Mouse (Mus musculus) small intestine, adult 2 months (tissue): ENCODE data around the gene Hspa12a. TPM values are rescaled to one million over a fixed set of nuclear protein-coding genes. Genes with fewer than 3 reads are reported as not detected.

Experiments
- H3K27ac ChIP-seq: fragments of 200-500 bp; 2 replicates; pipeline ENCODE4 v1.5.1; 2012; ENCODE audit warnings: low read depth, low read length, control low read depth, inconsistent platforms; ENCODE audit not compliant: insufficient read depth
- H3K27me3 ChIP-seq: fragments of 200-500 bp; 2 replicates; pipeline ENCODE4 v1.6.1; 2012; ENCODE audit warnings: mild to moderate bottlenecking, moderate library complexity, low read length, inconsistent platforms; ENCODE audit not compliant: control insufficient read depth, insufficient read depth
- H3K36me3 ChIP-seq: fragments of 200-500 bp; 2 replicates; pipeline ENCODE4 v1.6.1; 2012; ENCODE audit warnings: mild to moderate bottlenecking, low read length, control low read depth, inconsistent platforms; ENCODE audit not compliant: control insufficient read depth, insufficient read depth
- H3K4me1 ChIP-seq: fragments of 200-500 bp; 2 replicates; pipeline ENCODE4 v1.6.1; 2012; ENCODE audit warnings: low read length, inconsistent platforms, mixed read lengths; ENCODE audit not compliant: control insufficient read depth, insufficient read depth, insufficient read length
- H3K4me3 ChIP-seq: fragments of 200-500 bp; 2 replicates; pipeline ENCODE4 v1.5.1; 2012; ENCODE audit warnings: low read depth, mild to moderate bottlenecking, control low read depth, inconsistent platforms, low read length, moderate library complexity
- CTCF ChIP-seq: fragments of 200-500 bp; IDR thresholded peaks from 2 replicates; pipeline ENCODE4 v1.5.1; 2012; ENCODE audit warnings: low read depth, mild to moderate bottlenecking, control low read depth, inconsistent platforms, low read length, moderate library complexity, mixed read lengths; ENCODE audit not compliant: insufficient replicate concordance, insufficient read length; ENCODE audit errors: extremely low read depth
- POLR2A ChIP-seq: fragments of 200-500 bp; IDR thresholded peaks from 2 replicates; pipeline ENCODE4 v1.6.1; 2012; ENCODE audit warnings: low read depth, mild to moderate bottlenecking, control low read depth, inconsistent platforms, low read length, moderate library complexity
- WGBS: fragments of 180-500 bp; shearing (Covaris S2); methylation state at CpG from one replicate; pipeline ENCODE4 v1.1.7; 2018; 5-methylcytosine and 5-hydroxymethylcytosine counted together
- polyA plus RNA-seq: library from polyadenylated mRNA; depleted of rRNA; stranded (reverse); fragments of >200 nt; gene quantifications from 2 replicates; pipeline ENCODE4 v1.2.3, GENCODE M21; 2012

Gene Hspa12a
- polyA plus RNA-seq, 1 experiment, result 16.7 TPM

GRCm38 (mm10) chr19:58933062-58933461 is 10.4 kb downstream of the Hspa12a start:
- no peak for TF ChIP-seq POLR2A
- TF ChIP-seq CTCF, result no peak
- Histone ChIP-seq H3K4me3 (no peak overlapping the region), H3K4me1 (no peaks in the 10 kb centered on the region), H3K27ac (no peak overlapping the region), H3K36me3 (no peaks in the 10 kb centered on the region), H3K27me3 (no peaks in the 10 kb centered on the region)
- WGBS, result 46% methylated on average over 4 of the region's 4 CpGs

- H3K27ac ChIP-seq, result no peak overlapping the region
- H3K4me3 ChIP-seq, result no peak overlapping the region
- no peaks in the 10 kb centered on the region for H3K27me3 ChIP-seq
- no peaks in the 10 kb centered on the region for H3K4me1 ChIP-seq
- H3K36me3 ChIP-seq, result no peaks in the 10 kb centered on the region
- TF ChIP-seq CTCF (no peak), POLR2A (no peak)
- whole genome bisulfite sequencing, result 56% methylated on average over 16 of the region's 16 CpGs
Observed at GRCm38 (mm10) chr19:58931081-58931800, 12.2 kb downstream of the Hspa12a start.

GRCm38 (mm10) chr19:58919148-58919547 is 24.3 kb downstream of the Hspa12a start:
- TF ChIP-seq CTCF, result no peak
- TF ChIP-seq POLR2A, result no peak
- WGBS, result 21% methylated on average over 7 of the region's 7 CpGs
- Histone ChIP-seq H3K4me1 (no peaks in the 10 kb centered on the region), H3K36me3 (no peaks in the 10 kb centered on the region), H3K4me3 (no peak overlapping the region), H3K27ac (no peak overlapping the region), H3K27me3 (peaks cover 6% of the 10 kb centered on the region; the same call in 1 of the 2 replicates)

GRCm38 (mm10) chr19:58918597-58918996 is 24.9 kb downstream of the Hspa12a start:
- Histone ChIP-seq H3K27me3 (peaks cover 6% of the 10 kb centered on the region; the same call in 1 of the 2 replicates), H3K4me1 (no peaks in the 10 kb centered on the region), H3K36me3 (no peaks in the 10 kb centered on the region), H3K4me3 (peak overlapping the region; percentile 18; the same call in 1 of the 2 replicates), H3K27ac (no peak overlapping the region)
- WGBS, result 4% methylated on average over 11 of the region's 11 CpGs
- TF ChIP-seq POLR2A (no peak), CTCF (peak; percentile 29; the same call in 1 of the 2 replicates)

- no peaks in the 10 kb centered on the region for H3K4me1 ChIP-seq
- WGBS, result 87% methylated on average over 6 of the region's 6 CpGs
- H3K36me3 ChIP-seq, result no peaks in the 10 kb centered on the region
- H3K27ac ChIP-seq, result no peak overlapping the region
- no peak overlapping the region for H3K4me3 ChIP-seq
- H3K27me3 ChIP-seq, result peaks cover 4% of the 10 kb centered on the region; the same call in 1 of the 2 replicates
- no peak for TF ChIP-seq CTCF
Observed at GRCm38 (mm10) chr19:58913301-58913700, 30.2 kb downstream of the Hspa12a start.

- Histone ChIP-seq H3K27ac (no peak overlapping the region), H3K4me1 (no peaks in the 10 kb centered on the region), H3K27me3 (no peaks in the 10 kb centered on the region), H3K4me3 (no peak overlapping the region), H3K36me3 (no peaks in the 10 kb centered on the region)
- TF ChIP-seq CTCF (peak; percentile 85), POLR2A (no peak)
- WGBS, result 13% methylated on average over 9 of the region's 9 CpGs
Observed at GRCm38 (mm10) chr19:58911386-58911785, 32.1 kb downstream of the Hspa12a start.

- 0 out of 2 replicates have a peak overlapping the region, but pooled peaks have one; percentile 4 for H3K4me3 ChIP-seq
- 3% methylated on average over 11 of the region's 11 CpGs for WGBS
- TF ChIP-seq POLR2A (no peak), CTCF (no peak)
- H3K27me3 ChIP-seq, result no peaks in the 10 kb centered on the region
- no peak overlapping the region for H3K27ac ChIP-seq
- no peaks in the 10 kb centered on the region for H3K36me3 ChIP-seq
- no peaks in the 10 kb centered on the region for H3K4me1 ChIP-seq
Observed at GRCm38 (mm10) chr19:58910941-58911368, 32.5 kb downstream of the Hspa12a start.
